In genomic region chr13:54378051-54378450, GRCm38 (mm10) we compare ENCODE assay signal across 10 mouse cellular contexts. TPM values are rescaled to one million over a fixed set of nuclear protein-coding genes. Genes with fewer than 3 reads are reported as not detected.
DNase-seq lines count a peak whose midpoint lies in the region; ATAC-seq and TF ChIP-seq lines count a peak whose summit lies in the region.
"Had no signal": no experiment of that assay in that cellular context is flagged by ENCODE, and none has a peak within 500 bp of the region (broad histone marks: within the 10 kb centered on the region; RNA-seq: fewer than 3 reads in every experiment).

No protein-coding gene starts in this region.

- no peak for ATAC-seq in liver, embryonic 14.5 days (ENCODE audit: insufficient read depth)
- ATAC-seq: midbrain, embryonic 13.5 days had no signal

- peaks cover 49% of the 10 kb centered on the region for H3K27me3 ChIP-seq in E14TG2a.4 (ENCODE audit: insufficient read depth, low read length)
- no peaks in the 10 kb centered on the region for H3K27me3 ChIP-seq in liver, embryonic 14.5 days (ENCODE audit: control insufficient read depth, insufficient read depth, low read length)
- H3K27me3 ChIP-seq: embryonic facial prominence, embryonic 15.5 days; midbrain, embryonic 13.5 days had no signal

- peaks cover 15% of the 10 kb centered on the region for H3K4me1 ChIP-seq in E14TG2a.4 (replicated peaks; ENCODE audit: low read depth, low read length)
- no peaks in the 10 kb centered on the region for H3K4me1 ChIP-seq in liver, embryonic 14.5 days (replicated peaks; ENCODE audit: control insufficient read depth in 2 of 2, insufficient read depth in 2 of 2, low read length in 1 of 2)
- H3K4me1 ChIP-seq: embryonic facial prominence, embryonic 15.5 days had no signal

- H3K4me2 ChIP-seq in liver, embryonic 14.5 days (ENCODE audit: low read depth): no peak overlapping the region
- H3K4me2 ChIP-seq: embryonic facial prominence, embryonic 15.5 days; limb, embryonic 12.5 days; midbrain, embryonic 13.5 days had no signal

- DNase-seq in left cerebral cortex, adult 2 months (ENCODE audit: extremely low spot score in 1 of 2, low spot score in 2 of 2): no peak
- no peak for DNase-seq in left cerebral cortex, adult 11 months (ENCODE audit: low spot score)
- DNase-seq in R1 (ENCODE audit: low read depth, low spot score): peak; percentile 84
- no peak for DNase-seq in liver, embryonic 14.5 days (ENCODE audit: low read depth in 3 of 3, low spot score in 3 of 3)
- DNase-seq in spleen, adult 18-20 months: no peak
- no peak for DNase-seq in ovary, adult 18-20 months (ENCODE audit: low spot score)

- peak; percentile 55 for TF ChIP-seq CTCF in left cerebral cortex, adult 2 months (IDR thresholded peaks at IDR 0.05)
- peak; percentile 90 for TF ChIP-seq CTCF in E14TG2a.4 (conservative IDR thresholded peaks at IDR 0.05; ENCODE audit: low read length)
- peak; percentile 52 for TF ChIP-seq CTCF in liver, embryonic 14.5 days (IDR thresholded peaks at IDR 0.05; ENCODE audit: low read depth)

- no peak overlapping the region for H3K27ac ChIP-seq in left cerebral cortex, adult 2 months
- H3K27ac ChIP-seq in liver, embryonic 14.5 days: no peak overlapping the region
- H3K27ac ChIP-seq: embryonic facial prominence, embryonic 15.5 days; limb, embryonic 12.5 days; midbrain, embryonic 13.5 days had no signal

- intact Hi-C loops in left cerebral cortex, adult 2 months (cut with DNase I): no loop called here

- no peaks in the 10 kb centered on the region for H3K9me3 ChIP-seq in E14TG2a.4 (ENCODE audit: low read length)
- H3K9me3 ChIP-seq in liver, embryonic 14.5 days (ENCODE audit: control insufficient read depth, low read length): no peaks in the 10 kb centered on the region
- H3K9me3 ChIP-seq: embryonic facial prominence, embryonic 15.5 days; limb, embryonic 12.5 days; midbrain, embryonic 13.5 days had no signal

- H3K4me3 ChIP-seq in left cerebral cortex, adult 2 months: no peak overlapping the region
- no peak overlapping the region for H3K4me3 ChIP-seq in E14TG2a.4 (replicated peaks; ENCODE audit: low read length)
- no peak overlapping the region for H3K4me3 ChIP-seq in liver, embryonic 14.5 days (ENCODE audit: insufficient read depth in 1 of 2, low read depth in 2 of 2, low read length in 2 of 2)
- H3K4me3 ChIP-seq: embryonic facial prominence, embryonic 15.5 days; limb, embryonic 12.5 days; midbrain, embryonic 13.5 days had no signal

- H3K36me3 ChIP-seq in E14TG2a.4 (ENCODE audit: insufficient read depth, low read length): no peaks in the 10 kb centered on the region
- no peaks in the 10 kb centered on the region for H3K36me3 ChIP-seq in liver, embryonic 14.5 days (replicated peaks; ENCODE audit: control insufficient read depth, insufficient read depth, low read depth)
- H3K36me3 ChIP-seq: limb, embryonic 12.5 days had no signal

- H3K9ac ChIP-seq in liver, embryonic 14.5 days (replicated peaks): no peak overlapping the region
- H3K9ac ChIP-seq: embryonic facial prominence, embryonic 15.5 days; limb, embryonic 12.5 days; midbrain, embryonic 13.5 days had no signal

- TF ChIP-seq EP300 in liver, embryonic 14.5 days (IDR thresholded peaks at IDR 0.05; ENCODE audit: low read depth): no peak

- 44% methylated on average over 3 of the region's 3 CpGs for WGBS in liver, embryonic 14.5 days (ENCODE audit: insufficient replicate concordance)

RNA-seq across cellular contexts. Expression of gene Cplx2, which starts 6.9 kb away (rescaled TPM):
- 100 to 1,000 TPM; 798 to 848 TPM for total RNA-seq in left cerebral cortex, adult 2 months (2021)
- polyA plus RNA-seq in liver, embryonic 14.5 days (2012; rRNA removed): 0.39 and 0.49 TPM in 2 replicates
- 0.24 and 0.28 TPM in 2 replicates for polyA plus RNA-seq in liver, embryonic 14.5 days (2014; fragmentation: Nextera tagmentation; extraction: Ambion mirVana)
